Mouse (Mus musculus) cerebellum, postnatal 36 days (tissue): ENCODE data around the gene Nav2.

Experiments
- DNase-seq, 2 experiments: peaks; one replicate each; pipeline ENCODE4 v3.0.0; 2021 to 2022; ENCODE audit warnings: mixed read lengths in 2 of 2

The Nav2 gene

GRCm38 (mm10) chr7:49637281-49637680 lies 728.8 kb downstream of the Nav2 start:
- DNase-seq: no peak

GRCm38 (mm10) chr7:49637851-49638663 lies 729.5 kb downstream of the Nav2 start:
- DNase-seq: no peak

- DNase-seq: no peak
These were observed 730.6 kb downstream of the Nav2 start for GRCm38 (mm10) chr7:49638941-49639776.

GRCm38 (mm10) chr7:49639864-49640708 lies 731.6 kb downstream of the Nav2 start:
- DNase-seq: no peak

GRCm38 (mm10) chr7:49640709-49641305 lies 732.3 kb downstream of the Nav2 start:
- DNase-seq: no peak
